Mouse (Mus musculus): ENCODE data around the gene Foxl1.

DNA sequence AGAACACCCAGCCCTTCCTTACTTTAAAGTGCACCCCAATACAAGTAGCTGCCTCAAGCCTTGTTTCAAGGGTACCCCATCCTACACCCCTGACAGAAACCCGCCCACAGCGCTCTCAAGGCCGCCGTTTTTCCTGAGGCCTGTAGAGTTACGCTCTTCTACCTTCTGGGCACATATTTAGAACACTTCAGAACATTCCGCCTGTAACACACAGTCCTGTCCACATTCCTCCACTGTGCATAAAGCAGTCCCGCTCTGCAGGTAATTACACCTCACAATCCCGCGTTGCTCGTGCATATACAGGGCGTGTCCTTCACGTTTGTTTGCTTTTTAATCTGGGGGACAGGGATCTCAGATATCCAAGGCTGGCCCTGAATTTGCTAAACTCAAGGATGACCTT lies 47.8 kb upstream of the Foxl1 start:
- no peak for TF ChIP-seq CTCF (IDR thresholded peaks at IDR 0.05)
- TF ChIP-seq EP300 (IDR thresholded peaks at IDR 0.05): no peak
